Mouse (Mus musculus) embryonic facial prominence, embryonic 10.5 days (tissue): ENCODE measurements at regions not wholly inside any gene's neighbourhood (a gene's known extent, or its start where the extent isn't known, plus 50 kb on each side); places are given as distances from the start of the nearest gene placed in this dataset.

Experiments
- DNase-seq: peaks from one replicate; pipeline ENCODE4 v3.0.0-alpha.2; 2017; ENCODE audit warnings: low spot score
- H3K27ac ChIP-seq: fragments of 300-500 bp; sonication (generic); replicated peaks from 2 replicates; pipeline ENCODE4 v1.5.1; 2016; ENCODE audit warnings: mild to moderate bottlenecking
- H3K27me3 ChIP-seq: fragments of 300-500 bp; sonication (generic); replicated peaks from 2 replicates; pipeline ENCODE4 v1.6.1; 2016; ENCODE audit warnings: low read depth, mild to moderate bottlenecking; ENCODE audit not compliant: poor library complexity, severe bottlenecking
- H3K36me3 ChIP-seq: fragments of 300-500 bp; sonication (generic); replicated peaks from 2 replicates; pipeline ENCODE4 v1.6.1; 2016; ENCODE audit warnings: mild to moderate bottlenecking, moderate library complexity
- H3K4me1 ChIP-seq: fragments of 300-500 bp; sonication (generic); 2 replicates; pipeline ENCODE4 v1.6.1; 2016
- H3K4me3 ChIP-seq: fragments of 300-500 bp; sonication (generic); 2 replicates; pipeline ENCODE4 v1.5.1; 2016; ENCODE audit warnings: mild to moderate bottlenecking, moderate library complexity
- H3K9me3 ChIP-seq: fragments of 300-500 bp; sonication (generic); 2 replicates; pipeline ENCODE4 v1.6.1; 2016; ENCODE audit warnings: mild to moderate bottlenecking
- WGBS: fragments of 180-500 bp; shearing (Covaris S2); methylation state at CpG from one replicate; pipeline ENCODE4 v1.1.7; 2016; 5-methylcytosine and 5-hydroxymethylcytosine counted together

DNA sequence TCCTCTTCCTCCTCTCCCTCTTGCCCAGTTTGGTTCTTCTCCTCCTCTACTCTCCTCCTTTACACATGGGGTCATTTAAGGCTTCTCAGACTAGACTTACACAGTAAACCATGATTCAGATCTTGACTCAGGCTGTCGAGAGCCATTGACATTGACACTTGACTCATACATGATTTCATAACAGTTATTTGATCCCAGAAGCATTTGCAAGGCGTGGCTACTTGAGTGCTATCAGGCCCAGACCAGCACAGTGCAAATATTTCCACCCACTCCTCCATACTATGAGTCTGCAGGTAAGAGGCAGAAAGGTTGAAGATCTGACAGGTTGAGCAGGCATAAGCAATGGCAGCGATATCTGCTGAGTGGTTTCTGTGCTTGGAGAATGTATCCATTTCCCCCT, 99.2 kb downstream of the Rab11fip2 start:
- no peak for DNase-seq
- H3K27ac ChIP-seq, result no peak overlapping the region
- no peaks in the 10 kb centered on the region for H3K27me3 ChIP-seq
- WGBS, result 82% methylated on average over 3 of the region's 3 CpGs
- H3K4me3 ChIP-seq, result no peak overlapping the region
- H3K4me1 ChIP-seq, result peaks cover 4% of the 10 kb centered on the region; the same call in 1 of the 2 replicates
- no peaks in the 10 kb centered on the region for H3K9me3 ChIP-seq
- no peaks in the 10 kb centered on the region for H3K36me3 ChIP-seq

DNA sequence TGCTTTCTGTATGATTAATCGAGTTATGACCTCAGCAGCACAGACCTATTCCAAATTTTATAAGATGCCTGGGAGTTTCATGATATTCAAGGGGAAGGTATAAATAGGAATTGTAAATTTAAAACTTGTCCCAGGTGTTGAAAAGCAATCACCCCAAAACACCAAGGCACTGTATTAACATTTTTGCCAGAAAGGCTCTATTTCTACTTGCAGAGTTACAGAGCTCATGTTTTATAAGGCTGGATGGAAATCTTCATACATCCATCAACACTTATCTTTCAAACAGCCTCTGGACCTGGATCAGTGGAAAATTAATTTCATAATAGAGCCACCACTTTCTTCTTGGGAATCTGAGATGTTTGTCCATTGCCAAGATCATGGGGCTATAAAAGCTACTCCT, 96.6 kb downstream of the Rab11fip2 start:
- peaks cover 20% of the 10 kb centered on the region for H3K4me1 ChIP-seq
- H3K27ac ChIP-seq, result no peak overlapping the region
- no peaks in the 10 kb centered on the region for H3K9me3 ChIP-seq
- WGBS, result 87% methylated on average over 1 of the region's 1 CpGs
- no peak for DNase-seq
- 0 out of 2 replicates have a peak, but pooled peaks cover 4% of the 10 kb centered on the region for H3K27me3 ChIP-seq
- H3K4me3 ChIP-seq, result no peak overlapping the region
- H3K36me3 ChIP-seq, result no peaks in the 10 kb centered on the region

DNA sequence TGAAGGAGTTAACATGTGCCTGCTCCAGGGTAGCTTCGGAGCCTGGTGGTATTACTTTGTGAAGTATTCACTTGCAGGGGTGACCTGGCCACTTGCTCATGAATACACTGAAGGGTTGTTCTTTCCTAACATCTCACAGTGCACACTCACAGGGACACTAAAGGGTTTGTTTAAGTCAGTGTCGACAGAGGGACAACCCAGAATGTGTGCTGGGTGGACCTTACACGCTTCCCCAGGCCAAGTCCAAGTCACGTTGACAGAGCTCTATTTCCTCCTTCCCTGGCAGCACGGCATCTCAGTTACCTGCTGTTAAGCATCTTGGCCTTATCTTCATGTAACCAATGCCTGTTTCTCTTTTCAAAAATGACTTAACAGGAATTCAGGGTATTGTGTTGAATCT, 92.8 kb downstream of the Rab11fip2 start:
- 0 out of 2 replicates have a peak, but pooled peaks cover 4% of the 10 kb centered on the region for H3K27me3 ChIP-seq
- H3K4me3 ChIP-seq, result no peak overlapping the region
- H3K9me3 ChIP-seq, result no peaks in the 10 kb centered on the region
- 44% methylated on average over 5 of the region's 5 CpGs for WGBS
- H3K36me3 ChIP-seq, result no peaks in the 10 kb centered on the region
- DNase-seq, result no peak
- H3K27ac ChIP-seq, result no peak overlapping the region
- peaks cover 20% of the 10 kb centered on the region for H3K4me1 ChIP-seq

DNA sequence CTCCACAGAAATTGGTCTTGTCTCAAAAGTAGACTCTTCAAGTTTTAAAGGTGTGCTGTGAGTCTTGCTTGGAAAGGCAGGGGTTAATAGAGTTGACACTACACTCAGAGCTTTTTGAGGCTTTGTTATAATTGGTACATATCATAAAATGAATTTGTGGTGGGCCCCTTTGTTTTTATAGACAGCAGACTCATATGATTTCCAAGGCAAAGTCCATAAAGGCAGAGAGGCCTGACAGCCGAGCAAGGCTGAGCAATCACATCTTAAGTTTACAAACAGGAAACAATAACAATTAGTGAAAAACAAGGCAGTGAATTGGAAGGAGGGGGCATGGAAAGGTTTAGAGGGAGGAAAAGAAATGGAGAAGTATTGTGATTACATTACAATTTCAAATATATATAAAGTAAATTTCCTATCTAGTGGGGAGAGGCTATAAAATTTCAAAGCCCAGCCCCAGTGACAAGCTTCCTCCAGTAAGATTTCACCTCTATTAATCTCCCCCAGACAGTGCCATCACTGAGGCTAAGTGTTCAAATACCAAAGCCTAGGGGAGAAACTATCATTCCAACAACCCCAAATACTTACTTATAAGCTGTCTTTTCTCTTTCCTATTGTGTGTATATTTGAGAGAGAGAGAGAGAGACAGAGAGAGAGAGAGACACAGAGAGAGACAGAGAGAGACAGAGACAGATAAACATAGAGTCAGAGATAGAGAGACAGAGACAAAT, 91.3 kb downstream of the Rab11fip2 start:
- no peaks in the 10 kb centered on the region for H3K36me3 ChIP-seq
- H3K9me3 ChIP-seq, result no peaks in the 10 kb centered on the region
- 0 out of 2 replicates have a peak, but pooled peaks cover 4% of the 10 kb centered on the region for H3K27me3 ChIP-seq
- 54% methylated on average over 1 of the region's 1 CpGs for WGBS
- no peak overlapping the region for H3K27ac ChIP-seq
- no peak for DNase-seq
- H3K4me3 ChIP-seq, result no peak overlapping the region
- H3K4me1 ChIP-seq, result peaks cover 20% of the 10 kb centered on the region
